ENCODE assay signal across 8 mouse cellular contexts in genomic region chr4:148947833-148948388, GRCm38 (mm10).
A peak's percentile ranks its signal among the peaks of the same experiment; 100 is the strongest.
DNase-seq lines count a peak whose midpoint lies in the region; ATAC-seq and TF ChIP-seq lines count a peak whose summit lies in the region.
"Had no signal": no experiment of that assay in that cellular context is flagged by ENCODE, and none has a peak within 500 bp of the region (broad histone marks: within the 10 kb centered on the region; RNA-seq: fewer than 3 reads in every experiment).

No protein-coding gene starts in this region.

- TF ChIP-seq POLR2A in small intestine, adult 2 months (IDR thresholded peaks at IDR 0.05; ENCODE audit: low read depth, low read length) = no peak
- TF ChIP-seq POLR2A in thymus, adult 2 months (IDR thresholded peaks at IDR 0.05; ENCODE audit: control insufficient read depth, extremely low read depth, insufficient read depth, low read length, poor library complexity) = no peak

- H3K27ac ChIP-seq in embryonic facial prominence, embryonic 13.5 days = 0 out of 2 replicates have a peak overlapping the region, but pooled peaks have one; percentile 0
- H3K27ac ChIP-seq in intestine, embryonic 15.5 days = peak overlapping the region; percentile 6; the same call in 1 of the 2 replicates
- no peak overlapping the region for H3K27ac ChIP-seq in limb, embryonic 11.5 days (replicated peaks; ENCODE audit: low read depth, low read length)
- peak overlapping the region; percentile 12; the same call in 1 of the 2 replicates for H3K27ac ChIP-seq in small intestine, adult 2 months (ENCODE audit: insufficient read depth, low read depth, low read length)
- no peak overlapping the region for H3K27ac ChIP-seq in thymus, adult 2 months (ENCODE audit: control insufficient read depth, insufficient read depth, low read length)

- no peak overlapping the region for H3K9ac ChIP-seq in embryonic facial prominence, embryonic 13.5 days
- H3K9ac ChIP-seq in intestine, embryonic 15.5 days = no peak overlapping the region
- no peak overlapping the region; the same call in 1 of the 2 replicates for H3K9ac ChIP-seq in limb, embryonic 11.5 days (ENCODE audit: low read length)

- no peak for TF ChIP-seq CTCF in small intestine, adult 2 months (IDR thresholded peaks at IDR 0.05; ENCODE audit: extremely low read depth, insufficient read length, insufficient replicate concordance, low read depth, low read length)
- TF ChIP-seq CTCF in thymus, adult 2 months (IDR thresholded peaks at IDR 0.05; ENCODE audit: borderline replicate concordance, control insufficient read depth, extremely low read depth, insufficient read depth, low read length, poor library complexity) = no peak

- H3K4me3 ChIP-seq in embryonic facial prominence, embryonic 13.5 days = no peak overlapping the region
- no peak overlapping the region for H3K4me3 ChIP-seq in intestine, embryonic 15.5 days (replicated peaks)
- H3K4me3 ChIP-seq in limb, embryonic 11.5 days (ENCODE audit: low read depth, low read length) = no peak overlapping the region
- no peak overlapping the region for H3K4me3 ChIP-seq in small intestine, adult 2 months (ENCODE audit: low read depth, low read length)
- no peak overlapping the region for H3K4me3 ChIP-seq in thymus, adult 2 months (ENCODE audit: control insufficient read depth, insufficient read depth, low read length)

- WGBS in embryonic facial prominence, embryonic 13.5 days = 45% methylated on average over 10 of the region's 10 CpGs
- 27% methylated on average over 10 of the region's 10 CpGs for WGBS in intestine, embryonic 15.5 days
- 45% methylated on average over 10 of the region's 10 CpGs for WGBS in limb, embryonic 11.5 days
- 64% methylated on average over 10 of the region's 10 CpGs for WGBS in small intestine, adult 2 months
- 89% methylated on average over 10 of the region's 10 CpGs for WGBS in thymus, adult 2 months

- H3K9me3 ChIP-seq in embryonic facial prominence, embryonic 13.5 days = no peaks in the 10 kb centered on the region
- no peaks in the 10 kb centered on the region for H3K9me3 ChIP-seq in intestine, embryonic 15.5 days
- H3K9me3 ChIP-seq in limb, embryonic 11.5 days (ENCODE audit: control insufficient read depth, low read length) = no peaks in the 10 kb centered on the region

- DNase-seq in limb, embryonic 11.5 days (ENCODE audit: low spot score) = peak; percentile 54
- no peak for DNase-seq in adrenal gland, postnatal 25 days
- DNase-seq in thymus, postnatal 25 days = no peak
- no peak for DNase-seq in thymus, adult 2 months
- DNase-seq: gastrocnemius, postnatal 25 days had no signal

- H3K4me1 ChIP-seq in embryonic facial prominence, embryonic 13.5 days = peaks cover 39% of the 10 kb centered on the region
- peaks cover 36% of the 10 kb centered on the region for H3K4me1 ChIP-seq in intestine, embryonic 15.5 days (replicated peaks)
- peaks cover 49% of the 10 kb centered on the region for H3K4me1 ChIP-seq in limb, embryonic 11.5 days (ENCODE audit: control insufficient read depth, insufficient read depth, low read length)
- H3K4me1 ChIP-seq in small intestine, adult 2 months (ENCODE audit: control insufficient read depth, insufficient read depth, insufficient read length, low read length) = peaks cover 11% of the 10 kb centered on the region
- H3K4me1 ChIP-seq in thymus, adult 2 months (replicated peaks; ENCODE audit: control insufficient read depth, insufficient read depth, low read length) = no peaks in the 10 kb centered on the region

- peaks cover 64% of the 10 kb centered on the region for H3K27me3 ChIP-seq in embryonic facial prominence, embryonic 13.5 days
- peaks cover 20% of the 10 kb centered on the region for H3K27me3 ChIP-seq in intestine, embryonic 15.5 days (replicated peaks)
- H3K27me3 ChIP-seq in limb, embryonic 11.5 days (ENCODE audit: control insufficient read depth, insufficient read depth, low read length) = peaks cover 31% of the 10 kb centered on the region
- H3K27me3 ChIP-seq in small intestine, adult 2 months (ENCODE audit: control insufficient read depth, insufficient read depth, low read length) = no peaks in the 10 kb centered on the region
- no peaks in the 10 kb centered on the region for H3K27me3 ChIP-seq in thymus, adult 2 months (ENCODE audit: control insufficient read depth, insufficient read depth, low read length)

- H3K4me2 ChIP-seq in embryonic facial prominence, embryonic 13.5 days = no peak overlapping the region
- H3K4me2 ChIP-seq in intestine, embryonic 15.5 days (replicated peaks) = no peak overlapping the region
- H3K4me2 ChIP-seq in limb, embryonic 11.5 days (ENCODE audit: low read depth, severe bottlenecking) = no peak overlapping the region

- ATAC-seq in embryonic facial prominence, embryonic 13.5 days (ENCODE audit: insufficient number of reproducible peaks, insufficient read depth, low FRiP score, low TSS enrichment, low read depth) = no peak
- peak; percentile 39 for ATAC-seq in intestine, embryonic 15.5 days
- no peak for ATAC-seq in limb, embryonic 11.5 days (ENCODE audit: insufficient number of reproducible peaks, low FRiP score, low TSS enrichment, low read depth)

- H3K36me3 ChIP-seq in embryonic facial prominence, embryonic 13.5 days = no peaks in the 10 kb centered on the region
- H3K36me3 ChIP-seq in intestine, embryonic 15.5 days = no peaks in the 10 kb centered on the region
- H3K36me3 ChIP-seq in limb, embryonic 11.5 days (ENCODE audit: control insufficient read depth, insufficient read depth, low read length) = no peaks in the 10 kb centered on the region
- peaks cover 96% of the 10 kb centered on the region for H3K36me3 ChIP-seq in small intestine, adult 2 months (ENCODE audit: control insufficient read depth, insufficient read depth, low read length)
- no peaks in the 10 kb centered on the region for H3K36me3 ChIP-seq in thymus, adult 2 months (ENCODE audit: control insufficient read depth, insufficient read depth, low read length)

Comparison
In these comparisons a context has a peak if more than half of its experiments do, and no peak if none do; other contexts are left out.
1. H3K27ac ChIP-seq: peak in embryonic facial prominence, embryonic 13.5 days (single experiment), intestine, embryonic 15.5 days (single experiment) and small intestine, adult 2 months (single experiment); none in limb, embryonic 11.5 days (single experiment) and thymus, adult 2 months (single experiment).